Mouse (Mus musculus): ENCODE results near the gene Nolc1.

DNA sequence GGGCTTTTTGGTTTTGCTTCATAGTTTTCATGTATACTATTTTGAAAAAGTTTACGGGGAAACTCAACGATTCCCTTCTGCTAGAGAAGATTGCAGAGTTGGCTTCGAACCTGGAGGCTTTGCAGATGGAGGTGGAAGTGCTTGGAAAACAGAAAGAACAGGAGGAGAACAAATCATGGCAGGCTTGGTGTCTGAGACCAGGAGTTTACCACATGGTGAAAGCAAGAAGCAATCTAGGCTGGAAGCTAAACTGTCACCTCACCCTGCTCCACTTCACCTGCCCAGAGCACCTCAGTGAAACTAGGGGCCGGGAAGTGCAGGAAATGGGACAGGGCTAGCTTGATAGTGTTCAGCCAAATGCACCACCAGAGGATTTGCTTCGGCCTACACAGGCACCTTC is 20.7 kb downstream of the Nolc1 start:
- TF ChIP-seq TAL1 (IDR thresholded peaks at IDR 0.05; ENCODE audit: low read length), result no peak
- TF ChIP-seq GATA1 (IDR thresholded peaks at IDR 0.05; ENCODE audit: low read length), result no peak

Measured in erythroblast, embryonic 14.5 days (primary cell).